Mouse (Mus musculus) cerebellum, postnatal 4 days (tissue): ENCODE measurements around the gene Mon1a.

Source experiments
- DNase-seq, 2 experiments: peaks; one replicate each; pipeline ENCODE4 v3.0.0; 2022; ENCODE audit warnings: low spot score in 2 of 2, mixed read lengths in 1 of 2

The Mon1a gene

GRCm38 (mm10) chr9:107908410-107909158, 20.6 kb downstream of the Mon1a start:
- no peak for DNase-seq

DNA sequence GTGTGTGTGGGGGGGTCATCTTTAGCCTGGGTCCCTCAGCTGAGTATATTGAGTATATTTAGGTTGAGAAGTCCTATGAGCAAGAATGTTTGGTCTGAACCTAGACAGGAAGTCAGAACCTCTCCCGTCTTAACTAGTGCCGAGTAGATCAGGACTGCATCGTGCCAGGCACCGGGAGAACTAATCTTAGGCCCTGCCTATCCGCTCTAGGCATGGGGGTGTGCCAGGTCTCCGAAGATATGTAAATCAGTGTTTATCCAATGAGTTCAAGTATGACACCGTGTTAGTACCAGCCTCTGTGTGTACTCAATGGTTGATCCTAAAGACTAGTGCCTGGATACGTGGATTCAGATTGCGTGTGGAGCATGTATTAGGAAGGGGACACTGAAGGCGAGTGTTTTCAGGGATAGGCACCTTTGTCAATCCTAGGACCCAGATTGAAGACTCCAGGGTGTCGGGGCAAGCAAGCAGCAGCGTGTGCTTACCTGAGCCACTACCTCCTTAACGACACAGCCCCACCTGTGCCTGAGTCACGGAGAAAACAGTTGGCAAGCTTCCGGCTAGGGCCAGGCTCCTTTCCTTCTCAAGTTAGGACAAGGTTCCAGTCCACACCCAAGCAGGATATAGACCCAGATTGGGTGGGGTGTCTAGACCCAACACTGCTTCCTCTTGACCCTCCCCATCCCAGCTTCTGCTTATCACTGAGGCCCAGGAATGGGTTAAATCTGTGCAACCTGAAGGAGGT, 22.2 kb downstream of the Mon1a start:
- DNase-seq, result no peak

DNA sequence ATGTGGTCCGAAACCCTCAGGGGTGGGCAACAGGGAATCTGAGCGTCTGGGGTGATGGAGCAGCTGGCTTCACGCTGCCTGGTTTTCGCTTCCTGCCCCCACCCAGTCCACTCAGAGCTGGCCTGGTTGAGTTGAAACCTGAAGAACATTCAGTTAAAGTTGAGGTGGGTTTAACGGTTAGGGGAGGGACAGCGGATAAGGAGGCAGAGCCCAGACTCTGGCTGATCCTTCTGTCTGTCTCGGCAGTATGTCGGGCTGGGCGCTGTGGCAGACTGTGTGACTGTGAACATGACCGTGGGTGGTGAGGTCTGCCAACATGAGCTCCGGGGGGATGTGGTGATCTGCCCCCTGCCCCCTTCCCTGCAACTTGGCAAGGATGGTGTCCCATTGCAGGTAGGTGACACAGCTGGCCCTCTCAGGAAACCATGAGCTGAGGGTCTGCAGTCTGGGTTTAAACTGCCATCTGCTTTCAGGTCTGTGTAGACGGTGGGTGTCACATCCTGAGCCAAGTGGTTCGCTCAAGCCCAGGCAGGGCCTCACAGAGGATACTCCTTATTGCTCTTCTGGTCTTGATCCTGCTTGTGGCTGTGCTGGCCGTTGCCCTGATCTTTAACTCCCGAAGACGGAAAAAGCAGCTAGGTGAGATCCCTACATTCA, 26.9 kb downstream of the Mon1a start:
- DNase-seq, result no peak

DNA sequence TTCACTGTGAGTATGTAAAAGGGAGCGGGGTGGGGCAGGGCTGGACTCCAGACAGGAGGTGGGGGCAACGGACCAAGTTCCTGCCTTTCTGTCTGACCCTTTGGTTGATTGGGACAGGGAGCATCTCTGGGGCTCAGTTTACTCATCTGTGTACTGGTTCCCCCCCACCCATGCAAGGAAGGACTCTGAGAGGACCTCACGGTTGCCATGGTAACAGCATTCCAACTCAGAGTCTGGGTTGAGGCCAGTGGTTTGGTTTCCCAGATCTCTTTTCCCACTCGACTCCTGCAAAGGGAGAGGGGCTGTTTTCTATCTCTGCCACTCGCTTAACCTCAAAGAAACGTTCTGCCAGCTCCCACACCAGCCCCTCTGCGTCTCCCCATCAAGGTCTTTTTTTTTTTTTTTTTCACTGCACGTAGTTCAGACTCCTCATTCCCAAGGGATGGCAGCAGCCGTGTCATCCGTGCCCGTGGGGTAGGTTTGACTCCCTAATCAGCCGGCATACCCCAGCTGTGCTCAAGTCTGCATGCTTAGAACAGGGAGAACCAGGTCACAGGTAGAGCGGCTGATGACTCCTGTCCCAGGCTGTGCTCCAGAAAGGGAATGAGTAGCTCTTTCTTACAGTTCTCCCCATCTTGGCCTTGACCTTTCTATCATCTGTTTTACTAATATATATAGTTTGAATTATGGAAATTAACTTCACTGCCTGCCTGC, 30.1 kb downstream of the Mon1a start:
- no peak for DNase-seq

- no peak for DNase-seq
These were observed 30.9 kb downstream of the Mon1a start for GRCm38 (mm10) chr9:107918884-107919283.

DNA sequence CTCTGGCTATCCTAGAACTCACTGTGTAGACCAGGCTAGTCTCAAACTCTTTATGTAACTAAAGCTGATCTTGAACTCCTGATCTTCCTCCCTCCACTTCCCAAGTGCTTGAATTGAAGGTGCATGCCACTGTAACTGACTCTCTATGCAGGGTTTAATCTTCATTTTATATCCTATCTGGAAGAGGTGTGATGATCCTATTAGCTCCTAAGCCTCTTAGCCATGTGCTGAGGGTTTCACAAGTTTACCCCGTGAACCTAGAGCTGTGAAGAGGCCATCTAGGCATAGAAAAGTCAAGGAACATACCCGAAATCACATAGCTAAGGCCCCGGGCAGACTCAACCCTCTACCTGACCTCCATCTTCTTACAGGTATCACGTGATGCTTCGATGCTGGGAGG, 31.5 kb downstream of the Mon1a start:
- DNase-seq, result no peak

DNA sequence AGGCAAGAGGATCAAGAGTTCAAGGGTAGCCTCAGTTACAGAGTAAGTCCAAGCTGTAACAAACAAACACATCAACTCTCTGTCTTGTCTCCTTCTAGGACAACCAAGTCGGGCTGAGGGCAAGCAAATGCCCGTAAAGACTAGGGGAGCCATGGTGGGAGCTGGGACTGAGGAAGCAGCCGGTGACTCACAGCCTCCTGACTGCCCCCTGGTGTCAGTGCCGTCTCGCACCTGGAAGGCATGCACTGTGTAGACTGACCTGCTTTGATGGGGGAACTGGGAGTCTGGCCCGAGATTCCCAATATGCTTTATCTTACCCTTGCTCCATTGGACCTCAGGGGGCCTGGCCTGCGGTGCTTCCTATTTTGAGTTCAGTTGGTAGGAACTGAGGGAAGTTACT, 35.1 kb downstream of the Mon1a start:
- DNase-seq, result no peak

DNA sequence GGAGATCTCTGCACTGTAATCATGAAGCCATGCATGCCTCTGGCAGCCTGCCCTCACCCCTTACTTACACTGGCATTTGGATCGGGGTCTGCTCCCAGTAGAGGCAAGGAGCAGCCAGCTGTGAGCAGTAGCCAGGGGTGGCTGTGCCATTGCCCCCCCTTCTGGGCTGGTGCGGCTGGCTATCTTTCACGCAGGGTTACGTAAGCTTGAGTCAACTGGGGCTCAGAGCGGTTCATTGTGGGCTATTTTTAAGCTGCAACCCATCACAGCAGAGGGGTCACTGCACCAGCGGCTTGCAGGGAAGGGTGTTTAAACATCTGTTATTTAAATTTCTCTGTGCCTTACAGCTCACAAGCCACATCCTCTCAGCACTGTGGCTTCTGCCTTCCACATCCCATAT, 36.0 kb downstream of the Mon1a start:
- DNase-seq, result no peak

- DNase-seq, result no peak
These were observed 37.3 kb downstream of the Mon1a start for GRCm38 (mm10) chr9:107925251-107925650.

DNA sequence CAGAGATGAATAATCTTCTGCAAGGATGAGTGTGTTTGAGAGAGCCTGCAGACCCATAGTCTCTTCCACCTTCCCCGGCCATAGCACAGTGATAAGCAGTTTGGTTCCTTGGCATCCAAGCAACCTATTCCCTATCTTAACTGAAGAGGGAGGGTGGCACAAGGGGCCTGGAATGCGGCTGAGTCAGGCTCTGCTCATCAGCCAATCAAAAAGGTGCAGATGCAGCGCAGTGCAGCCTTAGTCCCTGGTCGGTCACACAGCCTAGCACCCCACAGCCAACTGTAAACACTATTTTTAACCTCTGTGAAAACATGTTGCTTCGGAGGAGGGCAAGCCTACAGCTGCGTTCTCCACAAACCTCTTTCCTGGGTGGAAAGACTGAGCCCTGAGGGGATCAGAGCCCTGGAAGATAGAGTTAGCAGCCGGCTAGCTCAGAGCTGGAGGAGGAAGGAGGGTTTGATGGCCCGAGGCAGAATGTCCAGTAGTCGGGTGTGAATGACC, 39.0 kb downstream of the Mon1a start:
- no peak for DNase-seq

- peak in 1 of 2 experiments; percentile 25 for DNase-seq
These were observed 39.8 kb downstream of the Mon1a start for GRCm38 (mm10) chr9:107927749-107928148.

DNA sequence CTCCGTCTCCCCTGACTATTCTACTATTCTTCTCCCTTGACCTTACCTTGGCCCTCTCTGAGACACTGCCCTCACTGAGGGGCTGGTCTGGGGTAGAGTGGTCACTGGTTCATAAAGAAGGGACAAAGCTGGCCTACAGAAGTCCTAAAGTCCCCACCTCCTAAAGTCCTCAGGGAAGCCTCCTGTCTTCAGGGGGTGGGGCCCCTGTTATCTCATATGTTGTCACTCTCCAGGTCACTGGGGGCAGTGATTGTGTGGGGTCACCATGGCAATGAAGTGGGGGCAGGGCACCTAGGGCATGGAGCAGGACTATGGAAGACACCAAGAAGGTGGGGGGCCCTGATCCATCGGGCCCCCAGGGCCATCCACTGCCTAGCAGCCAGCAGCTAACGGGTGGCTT, 40.2 kb downstream of the Mon1a start, which contains the start of gene Actl11:
Actl11 (plus strand) TSS at position 301 of the 400 bp plus-strand sequence.
- DNase-seq, result no peak

DNA sequence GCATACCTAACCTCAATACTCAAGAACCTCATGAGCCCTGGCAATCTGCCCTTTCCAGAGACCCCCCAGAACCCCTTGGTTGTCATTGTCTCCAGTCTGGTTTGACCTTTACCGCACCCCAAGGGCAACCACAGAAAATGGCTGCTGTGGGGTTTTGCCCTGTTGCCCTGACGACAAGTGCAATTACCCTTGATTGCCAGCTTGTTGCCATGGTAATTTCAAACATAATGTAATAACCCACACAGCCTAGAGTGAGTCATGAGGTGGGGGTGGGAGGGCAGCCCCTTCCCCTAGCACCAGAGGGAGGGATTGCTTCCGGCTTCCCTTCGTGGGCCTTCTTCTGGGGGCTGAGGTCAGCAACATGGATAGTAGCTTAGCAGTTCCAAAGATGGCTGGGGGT, 44.3 kb downstream of the Mon1a start:
- no peak for DNase-seq

- DNase-seq, result peak in 1 of 2 experiments; percentile 28
These were observed 46.2 kb downstream of the Mon1a start for GRCm38 (mm10) chr9:107934146-107934545.

- DNase-seq, result no peak
These were observed 47.4 kb downstream of the Mon1a start, which contains the start of gene Camkv for GRCm38 (mm10) chr9:107935374-107935773. TSS of gene Camkv (plus strand) at chr9:107935674.

- DNase-seq, result peak in 1 of 2 experiments; percentile 47
These were observed 47.9 kb downstream of the Mon1a start for GRCm38 (mm10) chr9:107935790-107936214.

DNA sequence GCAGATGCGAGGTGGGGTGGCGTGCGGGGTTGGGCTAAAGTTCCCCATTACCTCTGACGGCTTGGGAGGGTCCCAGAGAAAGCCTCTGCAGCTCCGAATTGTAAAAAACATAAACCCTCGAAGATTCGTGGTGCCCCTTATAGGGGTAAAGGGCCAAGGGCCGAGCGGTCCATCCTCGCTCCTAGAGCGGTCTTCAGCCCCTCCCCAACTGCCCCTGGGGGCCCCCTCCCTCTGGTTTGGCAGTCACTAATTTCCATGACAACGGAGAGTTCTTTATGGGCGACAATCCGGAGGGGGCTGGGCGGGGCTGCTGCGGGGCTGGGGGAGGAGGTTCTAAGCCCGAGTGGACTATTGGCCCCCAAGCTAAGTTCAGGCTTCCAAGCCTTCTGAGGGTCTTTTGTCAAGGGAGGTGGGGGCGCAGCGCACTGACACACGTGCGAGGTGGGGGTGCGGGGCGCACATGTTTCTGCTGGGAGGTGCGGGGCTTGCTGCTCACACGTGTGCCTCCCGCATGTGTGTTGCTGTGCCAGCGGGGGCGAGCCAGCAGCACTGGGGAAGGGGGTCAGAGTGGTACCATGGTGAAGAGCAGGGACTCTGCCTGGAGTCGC, 48.4 kb downstream of the Mon1a start:
- no peak for DNase-seq

DNA sequence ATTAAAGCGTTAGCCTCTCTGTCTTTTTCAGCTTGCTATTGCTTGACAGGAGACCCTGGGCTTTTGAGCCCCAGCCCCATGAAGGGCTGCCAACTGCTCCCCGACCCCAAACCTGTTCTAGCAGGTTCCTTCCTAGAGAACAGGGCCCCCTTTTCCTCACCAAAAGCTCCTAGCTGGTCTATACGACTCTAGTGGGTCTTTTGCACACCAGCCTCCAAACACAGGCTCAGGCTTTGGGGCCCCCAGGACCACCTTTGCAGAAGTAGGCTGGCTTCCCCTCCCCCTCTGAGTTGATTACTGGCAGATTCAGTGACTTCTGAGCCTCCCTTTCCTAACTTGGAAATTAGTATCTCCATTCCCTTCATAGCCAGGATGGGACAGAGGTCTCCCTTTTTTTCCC, 48.9 kb downstream of the Mon1a start:
- no peak for DNase-seq

- DNase-seq, result peak in 1 of 2 experiments; percentile 44
These were observed 59.6 kb downstream of the Mon1a start for GRCm38 (mm10) chr9:107947241-107948194.
